In genomic region chr2:14862981-14863380, GRCm38 (mm10) we compare ENCODE assay signal across 21 mouse cellular contexts.
"Had no signal": no experiment of that assay in that cellular context is flagged by ENCODE, and none has a peak within 500 bp of the region (broad histone marks: within the 10 kb centered on the region; RNA-seq: fewer than 3 reads in every experiment).

No protein-coding gene starts in this region.

- ATAC-seq: liver, postnatal 0 days; lung, postnatal 0 days; midbrain, embryonic 15.5 days had no signal

- H3K4me2 ChIP-seq: kidney, embryonic 15.5 days; limb, embryonic 13.5 days; lung, embryonic 14.5 days; midbrain, embryonic 12.5 days; midbrain, embryonic 15.5 days; neural tube, embryonic 12.5 days; neural tube, embryonic 15.5 days had no signal

- H3K9ac ChIP-seq: kidney, embryonic 15.5 days; limb, embryonic 13.5 days; liver, embryonic 14.5 days; liver, postnatal 0 days; lung, embryonic 14.5 days; midbrain, embryonic 12.5 days; midbrain, embryonic 15.5 days; neural tube, embryonic 12.5 days; neural tube, embryonic 15.5 days had no signal

- H3K9me3 ChIP-seq: kidney, embryonic 15.5 days; limb, embryonic 10.5 days; limb, embryonic 13.5 days; midbrain, embryonic 12.5 days; midbrain, embryonic 15.5 days; neural tube, embryonic 12.5 days; neural tube, embryonic 15.5 days had no signal

- H3K27ac ChIP-seq: kidney, embryonic 15.5 days; limb, embryonic 10.5 days; limb, embryonic 13.5 days; liver, embryonic 14.5 days; macrophage; midbrain, embryonic 12.5 days; midbrain, embryonic 15.5 days; neural tube, embryonic 12.5 days; neural tube, embryonic 15.5 days had no signal

- H3K4me3 ChIP-seq: kidney, embryonic 15.5 days; limb, embryonic 10.5 days; limb, embryonic 13.5 days; midbrain, embryonic 12.5 days; midbrain, embryonic 15.5 days; neural tube, embryonic 12.5 days; neural tube, embryonic 15.5 days had no signal

- H3K27me3 ChIP-seq: kidney, embryonic 15.5 days; limb, embryonic 13.5 days; midbrain, embryonic 12.5 days; midbrain, embryonic 15.5 days; neural tube, embryonic 12.5 days; neural tube, embryonic 15.5 days had no signal

- DNase-seq: kidney, adult 11 months; kidney, adult 8-10 months; kidney, postnatal 10 days; kidney, postnatal 36 days; liver, postnatal 0 days; lung, embryonic 14.5 days; right cerebral cortex, adult 18-20 months; right cerebral cortex, postnatal 14 days; right cerebral cortex, postnatal 4 days; thymus, adult 18-20 months; thymus, postnatal 36 days had no signal

- H3K4me1 ChIP-seq: midbrain, embryonic 12.5 days; midbrain, embryonic 15.5 days; neural tube, embryonic 12.5 days; neural tube, embryonic 15.5 days had no signal

- H3K36me3 ChIP-seq: kidney, embryonic 15.5 days; limb, embryonic 10.5 days; limb, embryonic 13.5 days; midbrain, embryonic 12.5 days; midbrain, embryonic 15.5 days; neural tube, embryonic 12.5 days; neural tube, embryonic 15.5 days had no signal
